Mouse (Mus musculus) ovary, adult 18-20 months (tissue): ENCODE measurements around the gene Mrpl4.

ENCODE experiments used
- DNase-seq: peaks from one replicate; pipeline ENCODE4 v3.0.0; 2022; ENCODE audit warnings: low spot score, mixed read lengths

The Mrpl4 gene

GRCm38 (mm10) chr9:21002627-21003551 is at the start of gene Mrpl4:
Gene Mrpl4 (plus strand): TSS chr9:21002738.
- peak; percentile 69 for DNase-seq

- no peak for DNase-seq
Measured at GRCm38 (mm10) chr9:20956989-20957388, 45.5 kb upstream of the Mrpl4 start.

- no peak for DNase-seq
Measured at GRCm38 (mm10) chr9:20959430-20959938, 43.1 kb upstream of the Mrpl4 start, which contains the start of gene Dnmt1. Gene Dnmt1 (minus strand): TSS chr9:20959888.

GRCm38 (mm10) chr9:20961557-20961956 is 41.0 kb upstream of the Mrpl4 start:
- DNase-seq = no peak

- peak; percentile 41 for DNase-seq
Measured at GRCm38 (mm10) chr9:20965606-20966005, 36.9 kb upstream of the Mrpl4 start.

GRCm38 (mm10) chr9:20966008-20966407 is 36.5 kb upstream of the Mrpl4 start:
- DNase-seq = no peak

- no peak for DNase-seq
Measured at GRCm38 (mm10) chr9:20966747-20967146, 35.8 kb upstream of the Mrpl4 start.

- no peak for DNase-seq
Measured at GRCm38 (mm10) chr9:20971751-20972140, 30.8 kb upstream of the Mrpl4 start.

- peak; percentile 25 for DNase-seq
Measured at GRCm38 (mm10) chr9:20972141-20972992, 30.2 kb upstream of the Mrpl4 start.

GRCm38 (mm10) chr9:20973001-20973681 is 29.4 kb upstream of the Mrpl4 start:
- DNase-seq = no peak

- no peak for DNase-seq
Measured at GRCm38 (mm10) chr9:20973682-20974075, 28.9 kb upstream of the Mrpl4 start.

- DNase-seq = peak; percentile 36
Measured at GRCm38 (mm10) chr9:20975431-20976215, 26.9 kb upstream of the Mrpl4 start.

- peak; percentile 71 for DNase-seq
Measured at GRCm38 (mm10) chr9:20976216-20976960, 26.1 kb upstream of the Mrpl4 start, which contains the start of gene S1pr2. Gene S1pr2 (minus strand): TSS chr9:20976781.

GRCm38 (mm10) chr9:20976961-20977689 is 25.4 kb upstream of the Mrpl4 start:
- no peak for DNase-seq

GRCm38 (mm10) chr9:20978409-20979095 is 24.0 kb upstream of the Mrpl4 start:
- no peak for DNase-seq

- no peak for DNase-seq
Measured at GRCm38 (mm10) chr9:20979181-20979580, 23.4 kb upstream of the Mrpl4 start.

GRCm38 (mm10) chr9:20979769-20980168 is 22.8 kb upstream of the Mrpl4 start:
- DNase-seq = no peak

- DNase-seq = no peak
Measured at GRCm38 (mm10) chr9:20982171-20982570, 20.4 kb upstream of the Mrpl4 start.

- no peak for DNase-seq
Measured at GRCm38 (mm10) chr9:20983169-20983568, 19.4 kb upstream of the Mrpl4 start.
